17 mouse cellular contexts compared by ENCODE assay signal in the genomic region with DNA sequence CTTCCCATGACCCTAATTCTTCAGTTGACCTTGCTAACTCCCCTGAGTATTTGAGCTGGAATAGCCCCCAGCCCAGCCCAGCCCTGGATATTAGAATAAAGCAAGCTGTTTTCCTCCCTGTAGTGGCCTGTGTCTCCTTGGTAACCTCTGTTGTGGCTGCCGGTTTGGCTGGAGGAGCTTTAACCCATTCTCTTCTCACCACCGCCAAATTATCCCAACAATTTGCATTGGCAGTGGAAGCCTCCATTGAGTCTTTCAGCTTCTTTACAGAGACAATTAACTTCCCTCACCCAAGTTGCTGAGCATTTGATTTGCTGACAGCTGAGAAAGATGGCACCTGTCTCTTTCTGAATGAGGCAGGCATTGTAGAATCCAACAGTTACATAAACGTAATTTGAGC. TPM values are rescaled to one million over a fixed set of nuclear protein-coding genes. Genes with fewer than 3 reads are reported as not detected.
DNase-seq lines count a peak whose midpoint lies in the region; ATAC-seq and TF ChIP-seq lines count a peak whose summit lies in the region.
"Not testable (repeated sequence)": the region's sequence is repeated elsewhere in the genome, so short reads cannot be mapped to it uniquely, and the experiment has no call there.
"Had no signal": no experiment of that assay in that cellular context is flagged by ENCODE, and none has a peak within 500 bp of the region (broad histone marks: within the 10 kb centered on the region; RNA-seq: fewer than 3 reads in every experiment).

No protein-coding gene starts in this region.

- DNase-seq in cerebellum, postnatal 14 days = peak; percentile 11 to 16
- peak; percentile 55 for DNase-seq in forebrain, embryonic 10.5 days (ENCODE audit: extremely low spot score, low spot score)
- peak; percentile 2 for DNase-seq in forelimb bud, embryonic 11.5 days (ENCODE audit: low read depth, low spot score)
- peak; percentile 23 for DNase-seq in heart, postnatal 4 days
- peak; percentile 52 for DNase-seq in hindbrain, postnatal 0 days (ENCODE audit: low spot score)
- peak; percentile 18 for DNase-seq in limb, embryonic 14.5 days (ENCODE audit: low spot score)
- peak; percentile 69 for DNase-seq in retina, embryonic 14.5 days (ENCODE audit: low spot score)

- H3K27me3 ChIP-seq in forebrain, embryonic 10.5 days (ENCODE audit: poor library complexity, severe bottlenecking); hindbrain, postnatal 0 days (ENCODE audit: insufficient read depth, low read length); limb, embryonic 14.5 days (ENCODE audit: control insufficient read depth, insufficient read depth, low read length); midbrain, embryonic 15.5 days (replicated peaks): not testable (repeated sequence)

- not testable (repeated sequence) for TF ChIP-seq POLR2A in limb, embryonic 14.5 days (IDR thresholded peaks at IDR 0.05; ENCODE audit: borderline replicate concordance, extremely low read depth, insufficient read depth, insufficient read length)

- H3K4me1 ChIP-seq in forebrain, embryonic 10.5 days = peaks cover 23% of the 10 kb centered on the region
- not testable (repeated sequence) for H3K4me1 ChIP-seq in hindbrain, postnatal 0 days (ENCODE audit: insufficient read depth, low read length); limb, embryonic 14.5 days (ENCODE audit: control insufficient read depth, insufficient read depth, low read length); midbrain, embryonic 15.5 days

- WGBS in forebrain, embryonic 10.5 days = 15% methylated on average over 3 of the region's 3 CpGs
- 7% methylated on average over 3 of the region's 3 CpGs for WGBS in hindbrain, postnatal 0 days
- WGBS in limb, embryonic 14.5 days = 14% methylated on average over 3 of the region's 3 CpGs
- WGBS in midbrain, embryonic 15.5 days = 2% methylated on average over 3 of the region's 3 CpGs

- not testable (repeated sequence) for H3K36me3 ChIP-seq in forebrain, embryonic 10.5 days (replicated peaks); hindbrain, postnatal 0 days (ENCODE audit: insufficient read depth, low read length); limb, embryonic 14.5 days (ENCODE audit: control insufficient read depth, insufficient read depth, low read length); midbrain, embryonic 15.5 days (replicated peaks)

- ATAC-seq in hindbrain, postnatal 0 days = peak; percentile 81
- not testable (repeated sequence) for ATAC-seq in limb, embryonic 14.5 days (ENCODE audit: low FRiP score, low read depth)
- ATAC-seq in midbrain, embryonic 15.5 days (replicated peaks) = 0 out of 2 replicates have a peak, but pooled peaks have one; percentile 72

- H3K9ac ChIP-seq in hindbrain, postnatal 0 days (replicated peaks; ENCODE audit: low read length); limb, embryonic 14.5 days (ENCODE audit: low read depth, low read length, severe bottlenecking); midbrain, embryonic 15.5 days: not testable (repeated sequence)

- not testable (repeated sequence) for H3K9me3 ChIP-seq in forebrain, embryonic 10.5 days; hindbrain, postnatal 0 days (ENCODE audit: low read length); limb, embryonic 14.5 days (ENCODE audit: control insufficient read depth, low read length); midbrain, embryonic 15.5 days

- not testable (repeated sequence) for TF ChIP-seq CTCF in hindbrain, postnatal 0 days (IDR thresholded peaks at IDR 0.05; ENCODE audit: low read depth)

- not testable (repeated sequence) for H3K4me3 ChIP-seq in forebrain, embryonic 10.5 days; hindbrain, postnatal 0 days (ENCODE audit: low read length); limb, embryonic 14.5 days (replicated peaks; ENCODE audit: low read length); midbrain, embryonic 15.5 days

- H3K4me2 ChIP-seq in hindbrain, postnatal 0 days (ENCODE audit: low read depth, low read length); limb, embryonic 14.5 days (replicated peaks; ENCODE audit: low read depth, low read length, severe bottlenecking); midbrain, embryonic 15.5 days: not testable (repeated sequence)

- H3K27ac ChIP-seq in forebrain, embryonic 10.5 days; limb, embryonic 14.5 days (replicated peaks; ENCODE audit: low read depth, low read length); midbrain, embryonic 15.5 days: not testable (repeated sequence)
- 0 out of 2 replicates have a peak overlapping the region, but pooled peaks have one; percentile 20 for H3K27ac ChIP-seq in hindbrain, postnatal 0 days

RNA-seq across cellular contexts. Expression of a gene that starts 8.3 kb away (rescaled TPM):
- not detected in 2 replicates for polyA plus RNA-seq in forebrain, embryonic 10.5 days (2016; fragmentation: Nextera tagmentation; extraction: Ambion mirVana)
- not detected for total RNA-seq in heart, postnatal 4 days (2021)
- total RNA-seq in hindbrain, postnatal 0 days (2014; rRNA removed) = not detected in 2 replicates
- polyA plus RNA-seq in hindbrain, postnatal 0 days (2015; fragmentation: Nextera tagmentation; extraction: Ambion mirVana) = not detected in 2 replicates
- not detected in 2 replicates for polyA plus RNA-seq in limb, embryonic 14.5 days (2012; rRNA removed)
- polyA plus RNA-seq in limb, embryonic 14.5 days (2014; fragmentation: Nextera tagmentation; extraction: Ambion mirVana) = not detected in 2 replicates
- not detected in 2 replicates for polyA plus RNA-seq in midbrain, embryonic 15.5 days (2015; fragmentation: Nextera tagmentation; extraction: Ambion mirVana)
- total RNA-seq: adrenal gland, postnatal 10 days; common myeloid progenitor, adult 5-6 weeks; gastrocnemius, postnatal 4 days; layer of hippocampus, postnatal 25 days; left cerebral cortex, postnatal 14 days; megakaryocyte-erythroid progenitor cell, adult 5-6 weeks had no signal
- polyA plus RNA-seq: heart, embryonic 12.5 days; liver, postnatal 0 days; small intestine, adult 2 months had no signal

RNA-seq across cellular contexts. Expression of a gene that starts 8.4 kb away (rescaled TPM):
- not detected in 2 replicates for polyA plus RNA-seq in forebrain, embryonic 10.5 days (2016; fragmentation: Nextera tagmentation; extraction: Ambion mirVana)
- total RNA-seq in heart, postnatal 4 days (2021) = not detected
- not detected in 2 replicates for total RNA-seq in hindbrain, postnatal 0 days (2014; rRNA removed)
- not detected in 2 replicates for polyA plus RNA-seq in hindbrain, postnatal 0 days (2015; fragmentation: Nextera tagmentation; extraction: Ambion mirVana)
- not detected in 2 replicates for polyA plus RNA-seq in limb, embryonic 14.5 days (2012; rRNA removed)
- polyA plus RNA-seq in limb, embryonic 14.5 days (2014; fragmentation: Nextera tagmentation; extraction: Ambion mirVana) = not detected in 2 replicates
- polyA plus RNA-seq in midbrain, embryonic 15.5 days (2015; fragmentation: Nextera tagmentation; extraction: Ambion mirVana) = not detected in 2 replicates
- total RNA-seq: common myeloid progenitor, adult 5-6 weeks; gastrocnemius, postnatal 4 days; layer of hippocampus, postnatal 25 days; left cerebral cortex, postnatal 14 days; megakaryocyte-erythroid progenitor cell, adult 5-6 weeks had no signal
- polyA plus RNA-seq: heart, embryonic 12.5 days; liver, postnatal 0 days; small intestine, adult 2 months had no signal

RNA-seq across cellular contexts. Expression of a gene that starts 8.6 kb away (rescaled TPM):
- not detected in 2 replicates for polyA plus RNA-seq in forebrain, embryonic 10.5 days (2016; fragmentation: Nextera tagmentation; extraction: Ambion mirVana)
- not detected for total RNA-seq in heart, postnatal 4 days (2021)
- 1.2 TPM in 1 of 2 replicates, not detected in the other for total RNA-seq in hindbrain, postnatal 0 days (2014; rRNA removed)
- polyA plus RNA-seq in hindbrain, postnatal 0 days (2015; fragmentation: Nextera tagmentation; extraction: Ambion mirVana) = not detected in 2 replicates
- polyA plus RNA-seq in limb, embryonic 14.5 days (2012; rRNA removed) = not detected in 2 replicates
- not detected in 2 replicates for polyA plus RNA-seq in limb, embryonic 14.5 days (2014; fragmentation: Nextera tagmentation; extraction: Ambion mirVana)
- not detected in 2 replicates for polyA plus RNA-seq in midbrain, embryonic 15.5 days (2015; fragmentation: Nextera tagmentation; extraction: Ambion mirVana)
- total RNA-seq: adrenal gland, postnatal 10 days; common myeloid progenitor, adult 5-6 weeks; gastrocnemius, postnatal 4 days; layer of hippocampus, postnatal 25 days; left cerebral cortex, postnatal 14 days; megakaryocyte-erythroid progenitor cell, adult 5-6 weeks had no signal
- polyA plus RNA-seq: heart, embryonic 12.5 days; liver, postnatal 0 days; small intestine, adult 2 months had no signal

RNA-seq across cellular contexts. Expression of a gene that starts 19.8 kb away (rescaled TPM):
- not detected in 2 replicates for polyA plus RNA-seq in forebrain, embryonic 10.5 days (2016; fragmentation: Nextera tagmentation; extraction: Ambion mirVana)
- not detected for total RNA-seq in heart, postnatal 4 days (2021)
- total RNA-seq in hindbrain, postnatal 0 days (2014; rRNA removed) = not detected in 2 replicates
- not detected in 2 replicates for polyA plus RNA-seq in hindbrain, postnatal 0 days (2015; fragmentation: Nextera tagmentation; extraction: Ambion mirVana)
- polyA plus RNA-seq in limb, embryonic 14.5 days (2012; rRNA removed) = not detected in 2 replicates
- polyA plus RNA-seq in limb, embryonic 14.5 days (2014; fragmentation: Nextera tagmentation; extraction: Ambion mirVana) = not detected in 2 replicates
- polyA plus RNA-seq in midbrain, embryonic 15.5 days (2015; fragmentation: Nextera tagmentation; extraction: Ambion mirVana) = not detected in 2 replicates
- total RNA-seq: adrenal gland, postnatal 10 days; common myeloid progenitor, adult 5-6 weeks; gastrocnemius, postnatal 4 days; layer of hippocampus, postnatal 25 days; left cerebral cortex, postnatal 14 days; megakaryocyte-erythroid progenitor cell, adult 5-6 weeks had no signal
- polyA plus RNA-seq: heart, embryonic 12.5 days; liver, postnatal 0 days; small intestine, adult 2 months had no signal

RNA-seq across cellular contexts. Expression of a gene that starts 20.5 kb away (rescaled TPM):
- not detected in 2 replicates for polyA plus RNA-seq in forebrain, embryonic 10.5 days (2016; fragmentation: Nextera tagmentation; extraction: Ambion mirVana)
- total RNA-seq in heart, postnatal 4 days (2021) = not detected
- total RNA-seq in hindbrain, postnatal 0 days (2014; rRNA removed) = not detected in 2 replicates
- polyA plus RNA-seq in hindbrain, postnatal 0 days (2015; fragmentation: Nextera tagmentation; extraction: Ambion mirVana) = not detected in 2 replicates
- polyA plus RNA-seq in limb, embryonic 14.5 days (2012; rRNA removed) = not detected in 2 replicates
- polyA plus RNA-seq in limb, embryonic 14.5 days (2014; fragmentation: Nextera tagmentation; extraction: Ambion mirVana) = not detected in 2 replicates
- polyA plus RNA-seq in midbrain, embryonic 15.5 days (2015; fragmentation: Nextera tagmentation; extraction: Ambion mirVana) = not detected in 2 replicates
- total RNA-seq: adrenal gland, postnatal 10 days; common myeloid progenitor, adult 5-6 weeks; gastrocnemius, postnatal 4 days; layer of hippocampus, postnatal 25 days; left cerebral cortex, postnatal 14 days; megakaryocyte-erythroid progenitor cell, adult 5-6 weeks had no signal
- polyA plus RNA-seq: heart, embryonic 12.5 days; liver, postnatal 0 days; small intestine, adult 2 months had no signal

Comparison
In these comparisons a context has a peak if more than half of its experiments do, and no peak if none do; other contexts are left out.
1. DNase-seq: peak in every context shown above with its lines; median percentile 69 in retina, embryonic 14.5 days; 55 in forebrain, embryonic 10.5 days; 52 in hindbrain, postnatal 0 days; 23 in heart, postnatal 4 days; 18 in limb, embryonic 14.5 days; 14 in cerebellum, postnatal 14 days; 2 in forelimb bud, embryonic 11.5 days.